Mouse (Mus musculus) lung, embryonic 14.5 days (tissue): ENCODE data around the gene Fcer1g. TPM values are rescaled to one million over a fixed set of nuclear protein-coding genes. Genes with fewer than 3 reads are reported as not detected.

Experiments
- ATAC-seq: fragments of 200-750 bp; cut with Nextera tagmentation; 2 replicates; pipeline ENCODE4 v1.8.0; 2017; ENCODE audit warnings: mild to moderate bottlenecking, moderate TSS enrichment, moderate library complexity; ENCODE audit not compliant: insufficient read depth
- DNase-seq: peaks from one replicate; pipeline ENCODE4 v3.0.0-alpha.2; 2015
- H3K27ac ChIP-seq: fragments of 300-500 bp; sonication (generic); 2 replicates; pipeline ENCODE4 v1.5.1; 2014; ENCODE audit warnings: low read depth, mild to moderate bottlenecking, moderate library complexity
- H3K27me3 ChIP-seq: fragments of 300-500 bp; sonication (generic); 2 replicates; pipeline ENCODE4 v1.6.1; 2014; ENCODE audit warnings: low read length, control low read depth; ENCODE audit not compliant: insufficient read depth
- H3K36me3 ChIP-seq: fragments of 300-500 bp; sonication (generic); 2 replicates; pipeline ENCODE4 v1.6.1; 2014; ENCODE audit warnings: control low read depth; ENCODE audit not compliant: insufficient read depth
- H3K4me1 ChIP-seq: fragments of 300-500 bp; sonication (generic); 2 replicates; pipeline ENCODE4 v1.6.1; 2014; ENCODE audit warnings: antibody characterized with exemption, control low read depth; ENCODE audit not compliant: insufficient read depth
- H3K4me2 ChIP-seq: fragments of 300-500 bp; sonication (generic); 2 replicates; pipeline ENCODE4 v1.6.1; 2014; ENCODE audit warnings: mild to moderate bottlenecking
- H3K4me3 ChIP-seq: fragments of 300-500 bp; sonication (generic); 2 replicates; pipeline ENCODE4 v1.5.1; 2014; ENCODE audit warnings: low read depth, low read length
- H3K9ac ChIP-seq: fragments of 300-500 bp; sonication (generic); 2 replicates; pipeline ENCODE4 v1.6.1; 2014
- H3K9me3 ChIP-seq: fragments of 300-500 bp; sonication (generic); 2 replicates; pipeline ENCODE4 v1.6.1; 2016; ENCODE audit warnings: low read depth, low read length, control low read depth
- CTCF ChIP-seq: IDR thresholded peaks from 2 replicates; pipeline ENCODE4 v1.5.1; 2016; ENCODE audit warnings: antibody characterized with exemption, low read depth
- WGBS: fragments of 180-500 bp; shearing (Covaris S2); extraction: QIAGEN DNeasy Blood & Tissue Kit; methylation state at CpG from one replicate; pipeline ENCODE4 v1.1.7; 2014; 5-methylcytosine and 5-hydroxymethylcytosine counted together
- polyA plus RNA-seq: library from polyadenylated mRNA; unstranded; fragments of >200 nt; fragmentation: Nextera tagmentation; extraction: Ambion mirVana; gene quantifications from 2 replicates; pipeline ENCODE4 v1.2.1, GENCODE M21; 2014

Gene Fcer1g
- polyA plus RNA-seq, 1 experiment from 2014 or later = 44.2 TPM

- no peaks in the 10 kb centered on the region for H3K4me1 ChIP-seq
- H3K4me3 ChIP-seq = peak overlapping the region; percentile 76
- TF ChIP-seq CTCF = no peak
- DNase-seq = no peak
- no peaks in the 10 kb centered on the region for H3K9me3 ChIP-seq
- ATAC-seq = no peak
- peaks cover 66% of the 10 kb centered on the region for H3K36me3 ChIP-seq
- H3K4me2 ChIP-seq = peak overlapping the region; percentile 94
- peak overlapping the region; percentile 86 for H3K9ac ChIP-seq
- no peak overlapping the region for H3K27ac ChIP-seq
- WGBS = 53% methylated on average over 5 of the region's 5 CpGs
- H3K27me3 ChIP-seq = no peaks in the 10 kb centered on the region
Observed at GRCm38 (mm10) chr1:171279721-171280120, 45.6 kb upstream of the Fcer1g start.

- H3K4me1 ChIP-seq = no peaks in the 10 kb centered on the region
- no peak overlapping the region for H3K27ac ChIP-seq
- peaks cover 66% of the 10 kb centered on the region for H3K36me3 ChIP-seq
- peak overlapping the region; percentile 76 for H3K4me3 ChIP-seq
- H3K4me2 ChIP-seq = peak overlapping the region; percentile 94
- no peaks in the 10 kb centered on the region for H3K9me3 ChIP-seq
- no peak for TF ChIP-seq CTCF
- 88% methylated on average over 14 of the region's 14 CpGs for WGBS
- H3K9ac ChIP-seq = peak overlapping the region; percentile 86; the same call in 1 of the 2 replicates
- DNase-seq = no peak
- no peaks in the 10 kb centered on the region for H3K27me3 ChIP-seq
- no peak for ATAC-seq
Observed at GRCm38 (mm10) chr1:171279012-171279705, 45.0 kb upstream of the Fcer1g start.

- no peaks in the 10 kb centered on the region for H3K4me1 ChIP-seq
- no peak overlapping the region for H3K9ac ChIP-seq
- WGBS = 89% methylated on average over 8 of the region's 8 CpGs
- H3K36me3 ChIP-seq = peaks cover 67% of the 10 kb centered on the region
- no peak for TF ChIP-seq CTCF
- no peaks in the 10 kb centered on the region for H3K9me3 ChIP-seq
- H3K27ac ChIP-seq = no peak overlapping the region
- no peaks in the 10 kb centered on the region for H3K27me3 ChIP-seq
- H3K4me3 ChIP-seq = no peak overlapping the region
- no peak overlapping the region for H3K4me2 ChIP-seq
- DNase-seq = no peak
- ATAC-seq = no peak
Observed at GRCm38 (mm10) chr1:171278436-171278835, 44.3 kb upstream of the Fcer1g start.

GRCm38 (mm10) chr1:171277736-171278135 lies 43.6 kb upstream of the Fcer1g start:
- no peak overlapping the region for H3K4me2 ChIP-seq
- no peaks in the 10 kb centered on the region for H3K27me3 ChIP-seq
- H3K9ac ChIP-seq = no peak overlapping the region
- H3K27ac ChIP-seq = no peak overlapping the region
- TF ChIP-seq CTCF = no peak
- H3K4me1 ChIP-seq = no peaks in the 10 kb centered on the region
- H3K9me3 ChIP-seq = no peaks in the 10 kb centered on the region
- 80% methylated on average over 10 of the region's 10 CpGs for WGBS
- no peak overlapping the region for H3K4me3 ChIP-seq
- peaks cover 67% of the 10 kb centered on the region for H3K36me3 ChIP-seq
- ATAC-seq (no peak), DNase-seq (no peak)

- WGBS = 89% methylated on average over 14 of the region's 14 CpGs
- H3K4me1 ChIP-seq = no peaks in the 10 kb centered on the region; the same call in 1 of the 2 replicates
- ATAC-seq = no peak
Observed at GRCm38 (mm10) chr1:171276110-171276748, 42.1 kb upstream of the Fcer1g start.

GRCm38 (mm10) chr1:171275144-171275734 lies 41.1 kb upstream of the Fcer1g start:
- Histone ChIP-seq H3K4me3 (no peak overlapping the region), H3K36me3 (peaks cover 68% of the 10 kb centered on the region), H3K27me3 (no peaks in the 10 kb centered on the region), H3K4me2 (no peak overlapping the region), H3K9ac (no peak overlapping the region), H3K27ac (no peak overlapping the region), H3K9me3 (no peaks in the 10 kb centered on the region), H3K4me1 (no peaks in the 10 kb centered on the region; the same call in 1 of the 2 replicates)
- WGBS = 73% methylated on average over 11 of the region's 11 CpGs
- ATAC-seq = no peak
- no peak for TF ChIP-seq CTCF
- no peak for DNase-seq

More at GRCm38 (mm10) chr1:171276110-171276748, 42.1 kb upstream of the Fcer1g start:
- H3K36me3 ChIP-seq = peaks cover 68% of the 10 kb centered on the region
- no peaks in the 10 kb centered on the region for H3K9me3 ChIP-seq
- no peak overlapping the region for H3K9ac ChIP-seq
- H3K27ac ChIP-seq = no peak overlapping the region
- no peak overlapping the region for H3K4me2 ChIP-seq
- no peak for DNase-seq
- no peak overlapping the region for H3K4me3 ChIP-seq
- no peak for TF ChIP-seq CTCF
- no peaks in the 10 kb centered on the region for H3K27me3 ChIP-seq

- H3K4me1 ChIP-seq = peaks cover 5% of the 10 kb centered on the region; the same call in 1 of the 2 replicates
- no peak for TF ChIP-seq CTCF
- 86% methylated on average over 12 of the region's 12 CpGs for WGBS
- peaks cover 68% of the 10 kb centered on the region for H3K36me3 ChIP-seq
- no peaks in the 10 kb centered on the region for H3K9me3 ChIP-seq
- no peak overlapping the region for H3K9ac ChIP-seq
- H3K4me3 ChIP-seq = no peak overlapping the region
- no peak for DNase-seq
- no peak overlapping the region for H3K27ac ChIP-seq
- no peak overlapping the region for H3K4me2 ChIP-seq
- ATAC-seq = no peak
- H3K27me3 ChIP-seq = no peaks in the 10 kb centered on the region
Observed at GRCm38 (mm10) chr1:171274171-171274570, 40.0 kb upstream of the Fcer1g start.
